Mouse (Mus musculus) spleen, adult 2 months (tissue): ENCODE measurements around the gene Cc2d1a. TPM values are rescaled to one million over a fixed set of nuclear protein-coding genes. Genes with fewer than 3 reads are reported as not detected.

ENCODE experiments used
- DNase-seq, 2 experiments: peaks; one replicate each; pipeline versions ENCODE4 v3.0.0 to v3.0.0-alpha.2; 2012 to 2021; ENCODE audit warnings: low spot score in 2 of 2, low read depth in 1 of 2
- H3K27ac ChIP-seq: fragments of 200-500 bp; 2 replicates; pipeline ENCODE4 v1.5.1; 2012; ENCODE audit warnings: low read length, inconsistent platforms; ENCODE audit not compliant: insufficient read depth
- H3K27me3 ChIP-seq: fragments of 200-500 bp; 2 replicates; pipeline ENCODE4 v1.6.1; 2012; ENCODE audit warnings: mild to moderate bottlenecking, moderate library complexity, low read length, inconsistent platforms; ENCODE audit not compliant: control insufficient read depth, insufficient read depth
- H3K36me3 ChIP-seq: fragments of 200-500 bp; 2 replicates; pipeline ENCODE4 v1.6.1; 2012; ENCODE audit warnings: mild to moderate bottlenecking, low read length, inconsistent platforms; ENCODE audit not compliant: control insufficient read depth, insufficient read depth
- H3K4me1 ChIP-seq: fragments of 200-500 bp; 2 replicates; pipeline ENCODE4 v1.6.1; 2011; ENCODE audit warnings: inconsistent platforms; ENCODE audit not compliant: control insufficient read depth, insufficient read depth, insufficient read length
- H3K4me3 ChIP-seq: fragments of 200-500 bp; 2 replicates; pipeline ENCODE4 v1.5.1; 2011; ENCODE audit warnings: mild to moderate bottlenecking, inconsistent platforms; ENCODE audit not compliant: insufficient read depth, insufficient read length; ENCODE audit errors: extremely low read depth
- CTCF ChIP-seq: fragments of 200-500 bp; IDR thresholded peaks from 2 replicates; pipeline ENCODE4 v1.5.1; 2011; ENCODE audit warnings: mild to moderate bottlenecking, inconsistent platforms; ENCODE audit not compliant: insufficient read depth, insufficient read length, insufficient replicate concordance; ENCODE audit errors: extremely low read depth
- POLR2A ChIP-seq: fragments of 200-500 bp; IDR thresholded peaks from 2 replicates; pipeline ENCODE4 v1.6.1; 2011; ENCODE audit warnings: low read depth, low read length, inconsistent platforms
- WGBS: fragments of 180-500 bp; shearing (Covaris S2); methylation state at CpG from one replicate; pipeline ENCODE4 v1.1.7; 2018; 5-methylcytosine and 5-hydroxymethylcytosine counted together
- polyA plus RNA-seq: library from polyadenylated mRNA; depleted of rRNA; stranded (reverse); fragments of >200 nt; gene quantifications from 2 replicates; pipeline ENCODE4 v1.2.3, GENCODE M21; 2012

The Cc2d1a gene
- polyA plus RNA-seq, 1 experiment: 21.0 TPM

DNA sequence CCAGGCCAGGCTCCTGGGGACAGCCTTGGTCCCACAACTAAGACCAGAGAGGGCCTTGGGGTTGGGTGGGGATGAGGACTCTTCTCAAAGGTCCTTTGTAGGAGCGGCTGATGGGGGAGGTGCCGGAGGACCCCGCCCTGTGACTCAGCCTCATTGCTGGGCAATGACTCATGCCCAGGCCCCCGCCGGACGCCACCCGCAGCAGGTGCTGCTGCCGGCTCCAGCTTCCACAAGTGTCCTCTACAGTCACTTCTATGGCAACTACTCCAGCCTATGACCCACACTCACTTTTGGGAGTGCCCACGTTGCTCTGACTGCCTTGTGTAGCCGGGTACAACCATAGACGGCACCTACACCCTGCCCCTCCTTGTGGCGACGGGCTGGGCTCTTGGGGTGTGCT lies 44.3 kb upstream of the Cc2d1a start:
- TF ChIP-seq POLR2A (no peak), CTCF (no peak)
- H3K4me3 ChIP-seq: peak overlapping the region; percentile 63; the same call in 1 of the 2 replicates
- H3K27me3 ChIP-seq: no peaks in the 10 kb centered on the region
- H3K27ac ChIP-seq: peak overlapping the region; percentile 40
- peaks cover 5% of the 10 kb centered on the region for H3K4me1 ChIP-seq
- 46% methylated on average over 13 of the region's 13 CpGs for WGBS
- no peak for DNase-seq
- no peaks in the 10 kb centered on the region for H3K36me3 ChIP-seq

- peaks cover 5% of the 10 kb centered on the region for H3K4me1 ChIP-seq
- H3K27me3 ChIP-seq: no peaks in the 10 kb centered on the region
- no peak overlapping the region for H3K27ac ChIP-seq
- H3K4me3 ChIP-seq: no peak overlapping the region
- TF ChIP-seq POLR2A (no peak), CTCF (no peak)
- no peaks in the 10 kb centered on the region for H3K36me3 ChIP-seq
- 94% methylated on average over 7 of the region's 7 CpGs for whole genome bisulfite sequencing
- DNase-seq: no peak
These were observed 42.6 kb upstream of the Cc2d1a start for GRCm38 (mm10) chr8:84190191-84190867.

GRCm38 (mm10) chr8:84189603-84190002 lies 41.9 kb upstream of the Cc2d1a start:
- WGBS: 87% methylated on average over 4 of the region's 4 CpGs
- Histone ChIP-seq H3K4me3 (no peak overlapping the region), H3K27me3 (no peaks in the 10 kb centered on the region), H3K4me1 (peaks cover 5% of the 10 kb centered on the region), H3K27ac (no peak overlapping the region), H3K36me3 (no peaks in the 10 kb centered on the region)
- DNase-seq: no peak
- no peak for TF ChIP-seq POLR2A
- no peak for TF ChIP-seq CTCF

DNA sequence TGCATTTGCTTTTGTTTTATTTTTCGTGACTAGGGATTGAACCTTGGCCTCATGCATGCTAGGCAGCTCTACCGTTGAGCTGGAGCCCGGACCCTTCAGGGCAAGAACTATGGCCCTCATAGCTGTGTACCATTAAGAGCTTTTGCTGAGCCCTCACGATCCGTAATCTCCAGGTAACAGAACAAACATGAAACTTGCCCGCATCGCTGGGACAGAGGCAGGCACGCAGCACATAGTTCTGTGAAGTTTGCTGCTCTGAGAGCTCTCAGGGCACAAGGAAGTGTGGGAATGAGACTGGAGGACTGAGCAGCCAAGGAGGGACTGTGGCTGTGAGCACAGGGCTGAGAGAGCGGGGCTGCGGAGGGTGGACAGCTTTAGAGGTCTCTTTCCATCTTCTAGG lies 40.9 kb upstream of the Cc2d1a start:
- no peaks in the 10 kb centered on the region for H3K36me3 ChIP-seq
- no peak overlapping the region for H3K4me3 ChIP-seq
- TF ChIP-seq POLR2A: no peak
- WGBS: 96% methylated on average over 10 of the region's 10 CpGs
- no peak for DNase-seq
- H3K27me3 ChIP-seq: no peaks in the 10 kb centered on the region
- H3K4me1 ChIP-seq: peaks cover 8% of the 10 kb centered on the region
- no peak overlapping the region for H3K27ac ChIP-seq

- peak; percentile 74 to 81 for DNase-seq
- Histone ChIP-seq H3K27me3 (peaks cover 3% of the 10 kb centered on the region; the same call in 1 of the 2 replicates), H3K36me3 (no peaks in the 10 kb centered on the region), H3K4me1 (peaks cover 3% of the 10 kb centered on the region), H3K27ac (peak overlapping the region; percentile 52), H3K4me3 (peak overlapping the region; percentile 55)
- 3% methylated on average over 21 of the region's 21 CpGs for WGBS
- TF ChIP-seq CTCF (peak; percentile 83; the same call in 1 of the 2 replicates), POLR2A (no peak; the same call in 1 of the 2 replicates)
These were observed 39.5 kb upstream of the Cc2d1a start for GRCm38 (mm10) chr8:84187065-84187755.

GRCm38 (mm10) chr8:84186547-84186946 lies 38.8 kb upstream of the Cc2d1a start:
- Histone ChIP-seq H3K4me3 (peak overlapping the region; percentile 55), H3K27me3 (peaks cover 3% of the 10 kb centered on the region; the same call in 1 of the 2 replicates), H3K4me1 (peaks cover 3% of the 10 kb centered on the region), H3K36me3 (no peaks in the 10 kb centered on the region), H3K27ac (peak overlapping the region; percentile 52)
- WGBS: 0% methylated on average over 12 of the region's 12 CpGs
- TF ChIP-seq POLR2A (no peak; the same call in 1 of the 2 replicates), CTCF (peak; percentile 98)
- peak; percentile 69 to 74 for DNase-seq

DNA sequence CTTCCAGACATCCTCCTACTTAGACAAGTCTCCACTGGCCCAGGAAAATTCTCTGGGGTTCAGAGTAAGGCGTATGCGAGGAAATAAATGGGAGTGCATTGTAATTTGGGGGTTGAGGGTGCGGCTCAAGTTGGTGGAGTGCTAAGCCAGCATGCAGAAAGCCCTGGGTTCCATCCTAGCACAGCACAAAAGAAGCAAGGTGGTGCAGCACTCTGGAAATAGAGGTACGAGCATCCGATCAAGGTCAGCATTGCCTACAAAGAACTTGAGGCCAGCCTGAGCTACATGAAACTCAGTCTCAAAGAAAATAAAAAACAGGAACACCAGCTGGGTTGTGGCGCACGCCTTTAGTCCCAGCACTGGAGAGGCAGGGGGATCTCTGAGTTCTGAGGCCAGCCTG lies 37.4 kb upstream of the Cc2d1a start, which contains the start of gene Nanos3:
TSS of gene Nanos3 (minus strand) at position 101 of the 400 bp plus-strand sequence.
- H3K27ac ChIP-seq: no peak within 1 kb of the TSS
- 97% methylated on average over 7 of the region's 7 CpGs for WGBS
- TF ChIP-seq POLR2A (no peak), CTCF (no peak)
- H3K27me3 ChIP-seq: peaks cover 3% of the 10 kb centered on the region; the same call in 1 of the 2 replicates
- H3K4me3 ChIP-seq: peak within 1 kb of the TSS; percentile 55; the same call in 1 of the 2 replicates
- no peak for DNase-seq
- H3K36me3 ChIP-seq: no peaks in the 10 kb centered on the region
- peaks cover 3% of the 10 kb centered on the region for H3K4me1 ChIP-seq
